15 mouse cellular contexts compared by ENCODE assay signal in genomic region chr11:60230512-60230911, GRCm38 (mm10). TPM values are rescaled to one million over a fixed set of nuclear protein-coding genes. Genes with fewer than 3 reads are reported as not detected.
DNase-seq lines count a peak whose midpoint lies in the region; ATAC-seq and TF ChIP-seq lines count a peak whose summit lies in the region.
"Had no signal": no experiment of that assay in that cellular context is flagged by ENCODE, and none has a peak within 500 bp of the region (broad histone marks: within the 10 kb centered on the region; RNA-seq: fewer than 3 reads in every experiment).

No protein-coding gene starts in this region.

- 87% methylated on average over 7 of the region's 7 CpGs for WGBS in heart, embryonic 14.5 days
- 90% methylated on average over 7 of the region's 7 CpGs for WGBS in midbrain, embryonic 13.5 days
- 92% methylated on average over 7 of the region's 7 CpGs for WGBS in midbrain, embryonic 10.5 days
- 59% methylated on average over 7 of the region's 7 CpGs for WGBS in intestine, postnatal 0 days
- 90% methylated on average over 7 of the region's 7 CpGs for WGBS in lung, postnatal 0 days

- DNase-seq in heart, postnatal 25 days (ENCODE audit: low spot score): no peak
- DNase-seq in midbrain, embryonic 10.5 days (ENCODE audit: low spot score): no peak
- DNase-seq in thymus, postnatal 14 days: peak; percentile 83
- no peak for DNase-seq in layer of hippocampus, postnatal 10 days (ENCODE audit: low spot score in 2 of 2)
- DNase-seq in lung, postnatal 0 days (ENCODE audit: low spot score): no peak
- DNase-seq: B cell, adult 2 months; cerebellum, postnatal 25 days; gastrocnemius, postnatal 36 days had no signal

- no peaks in the 10 kb centered on the region for H3K27me3 ChIP-seq in heart, embryonic 14.5 days (ENCODE audit: control insufficient read depth, insufficient read depth, low read length)
- no peaks in the 10 kb centered on the region for H3K27me3 ChIP-seq in midbrain, embryonic 13.5 days
- no peaks in the 10 kb centered on the region for H3K27me3 ChIP-seq in midbrain, embryonic 10.5 days (ENCODE audit: low read depth, poor library complexity, severe bottlenecking)
- H3K27me3 ChIP-seq in intestine, postnatal 0 days (replicated peaks; ENCODE audit: control insufficient read depth, insufficient read depth, low read length): no peaks in the 10 kb centered on the region
- no peaks in the 10 kb centered on the region for H3K27me3 ChIP-seq in lung, postnatal 0 days (replicated peaks; ENCODE audit: insufficient read depth, low read length)
- H3K27me3 ChIP-seq: heart, embryonic 15.5 days; midbrain, embryonic 15.5 days had no signal

- H3K4me3 ChIP-seq in heart, embryonic 14.5 days (ENCODE audit: control insufficient read depth in 1 of 2, insufficient read depth in 1 of 2, low read depth in 1 of 2, low read length in 2 of 2): no peak overlapping the region
- no peak overlapping the region for H3K4me3 ChIP-seq in midbrain, embryonic 13.5 days (replicated peaks)
- no peak overlapping the region for H3K4me3 ChIP-seq in midbrain, embryonic 10.5 days
- H3K4me3 ChIP-seq in intestine, postnatal 0 days (ENCODE audit: low read depth, low read length): no peak overlapping the region
- no peak overlapping the region for H3K4me3 ChIP-seq in lung, postnatal 0 days (ENCODE audit: low read depth, low read length)
- H3K4me3 ChIP-seq: erythroblast, embryonic 14.5 days; heart, embryonic 15.5 days; midbrain, embryonic 15.5 days had no signal

- no peaks in the 10 kb centered on the region for H3K9me3 ChIP-seq in heart, embryonic 14.5 days (ENCODE audit: control insufficient read depth, low read length)
- H3K9me3 ChIP-seq in midbrain, embryonic 13.5 days: no peaks in the 10 kb centered on the region
- no peaks in the 10 kb centered on the region for H3K9me3 ChIP-seq in midbrain, embryonic 10.5 days (replicated peaks)
- H3K9me3 ChIP-seq in intestine, postnatal 0 days (ENCODE audit: control insufficient read depth): no peaks in the 10 kb centered on the region
- H3K9me3 ChIP-seq in lung, postnatal 0 days (ENCODE audit: low read length): no peaks in the 10 kb centered on the region
- H3K9me3 ChIP-seq: heart, embryonic 15.5 days; midbrain, embryonic 15.5 days had no signal

- intact Hi-C loops in heart, postnatal 25 days (cut with DNase I): no loop called here

- ATAC-seq in heart, embryonic 14.5 days (ENCODE audit: insufficient number of reproducible peaks, insufficient read depth, low FRiP score, low read depth): no peak
- ATAC-seq in midbrain, embryonic 13.5 days: 0 out of 2 replicates have a peak, but pooled peaks have one; percentile 16
- ATAC-seq in intestine, postnatal 0 days: peak; percentile 4; the same call in 1 of the 2 replicates
- ATAC-seq in lung, postnatal 0 days: no peak
- ATAC-seq: midbrain, embryonic 15.5 days had no signal

- H3K4me1 ChIP-seq in heart, embryonic 14.5 days (ENCODE audit: control insufficient read depth in 2 of 2, insufficient read depth in 2 of 2, low read length in 2 of 2): peaks cover 37 to 49% of the 10 kb centered on the region in 2 experiments
- peaks cover 23% of the 10 kb centered on the region for H3K4me1 ChIP-seq in midbrain, embryonic 13.5 days (replicated peaks)
- H3K4me1 ChIP-seq in midbrain, embryonic 10.5 days: peaks cover 31% of the 10 kb centered on the region
- peaks cover 7% of the 10 kb centered on the region for H3K4me1 ChIP-seq in intestine, postnatal 0 days (replicated peaks; ENCODE audit: control insufficient read depth, insufficient read depth, low read length)
- H3K4me1 ChIP-seq in lung, postnatal 0 days (ENCODE audit: insufficient read depth, low read depth, low read length): peaks cover 5% of the 10 kb centered on the region; the same call in 1 of the 2 replicates

- peaks cover 26% of the 10 kb centered on the region for H3K36me3 ChIP-seq in heart, embryonic 14.5 days (ENCODE audit: control insufficient read depth, insufficient read depth, low read length)
- H3K36me3 ChIP-seq in midbrain, embryonic 13.5 days: peaks cover 24% of the 10 kb centered on the region
- no peaks in the 10 kb centered on the region; the same call in 1 of the 2 replicates for H3K36me3 ChIP-seq in midbrain, embryonic 10.5 days
- peaks cover 25% of the 10 kb centered on the region; the same call in 1 of the 2 replicates for H3K36me3 ChIP-seq in intestine, postnatal 0 days (ENCODE audit: control insufficient read depth, insufficient read depth)
- H3K36me3 ChIP-seq in lung, postnatal 0 days (ENCODE audit: insufficient read depth, low read length): no peaks in the 10 kb centered on the region

- H3K4me2 ChIP-seq in heart, embryonic 14.5 days (ENCODE audit: low read length): no peak overlapping the region
- no peak overlapping the region for H3K4me2 ChIP-seq in midbrain, embryonic 13.5 days (replicated peaks)
- H3K4me2 ChIP-seq in intestine, postnatal 0 days (replicated peaks; ENCODE audit: low read depth): no peak overlapping the region
- H3K4me2 ChIP-seq in lung, postnatal 0 days (replicated peaks; ENCODE audit: low read depth, low read length): no peak overlapping the region
- H3K4me2 ChIP-seq: heart, embryonic 15.5 days; hindbrain, embryonic 14.5 days; midbrain, embryonic 15.5 days had no signal

- no peak for TF ChIP-seq CTCF in intestine, postnatal 0 days (IDR thresholded peaks at IDR 0.05; ENCODE audit: low read depth)
- no peak for TF ChIP-seq CTCF in lung, postnatal 0 days (IDR thresholded peaks at IDR 0.05)

- TF ChIP-seq EP300 in lung, postnatal 0 days (IDR thresholded peaks at IDR 0.05): no peak

- no peak overlapping the region for H3K27ac ChIP-seq in heart, embryonic 14.5 days (replicated peaks in 1 of 2; ENCODE audit: control insufficient read depth in 1 of 2, insufficient read depth in 1 of 2, low read depth in 2 of 2, low read length in 2 of 2)
- no peak overlapping the region for H3K27ac ChIP-seq in midbrain, embryonic 13.5 days
- H3K27ac ChIP-seq in midbrain, embryonic 10.5 days (replicated peaks): no peak overlapping the region
- H3K27ac ChIP-seq in intestine, postnatal 0 days (ENCODE audit: low read depth, low read length): peak overlapping the region; percentile 81
- H3K27ac ChIP-seq in lung, postnatal 0 days (ENCODE audit: low read length): no peak overlapping the region
- H3K27ac ChIP-seq: heart, embryonic 15.5 days; hindbrain, embryonic 14.5 days; midbrain, embryonic 15.5 days had no signal

- H3K9ac ChIP-seq in heart, embryonic 14.5 days (ENCODE audit: low read length): 0 out of 2 replicates have a peak overlapping the region, but pooled peaks have one; percentile 16
- no peak overlapping the region for H3K9ac ChIP-seq in midbrain, embryonic 13.5 days (replicated peaks)
- 0 out of 2 replicates have a peak overlapping the region, but pooled peaks have one; percentile 3 for H3K9ac ChIP-seq in intestine, postnatal 0 days (ENCODE audit: low read depth, low read length)
- no peak overlapping the region for H3K9ac ChIP-seq in lung, postnatal 0 days (replicated peaks; ENCODE audit: low read depth)
- H3K9ac ChIP-seq: heart, embryonic 15.5 days; hindbrain, embryonic 14.5 days; midbrain, embryonic 15.5 days had no signal

RNA-seq across cellular contexts. Expression of gene Srebf1, which starts 8.1 kb away (rescaled TPM):
- 37.9 and 45.3 TPM in 2 replicates for polyA plus RNA-seq in heart, embryonic 14.5 days (2014; fragmentation: Nextera tagmentation; extraction: Ambion mirVana)
- total RNA-seq in heart, postnatal 25 days (2021): 10 to 100 TPM; 30.7 to 38.3 TPM
- 38.5 and 46.0 TPM in 2 replicates for polyA plus RNA-seq in midbrain, embryonic 13.5 days (2015; fragmentation: Nextera tagmentation; extraction: Ambion mirVana)
- polyA plus RNA-seq in midbrain, embryonic 10.5 days (2016; fragmentation: Nextera tagmentation; extraction: Ambion mirVana): 47.0 and 51.0 TPM in 2 replicates
- 86.9 and 88.1 TPM in 2 replicates for polyA plus RNA-seq in intestine, postnatal 0 days (2015; fragmentation: Nextera tagmentation; extraction: Ambion mirVana)
- 10 to 100 TPM; 46.8 to 52.8 TPM for total RNA-seq in layer of hippocampus, postnatal 10 days (2021)
- polyA plus RNA-seq in lung, postnatal 0 days (2015; fragmentation: Nextera tagmentation; extraction: Ambion mirVana): 61.7 and 70.1 TPM in 2 replicates

Comparison
In these comparisons a context has a peak if more than half of its experiments do, and no peak if none do; other contexts are left out.
1. ATAC-seq: peak in midbrain, embryonic 13.5 days (single experiment) and intestine, postnatal 0 days (single experiment); none in heart, embryonic 14.5 days (single experiment) and lung, postnatal 0 days (single experiment).
2. H3K9ac ChIP-seq: peak in heart, embryonic 14.5 days (single experiment) and intestine, postnatal 0 days (single experiment); none in midbrain, embryonic 13.5 days (single experiment) and lung, postnatal 0 days (single experiment).